In the genomic region with DNA sequence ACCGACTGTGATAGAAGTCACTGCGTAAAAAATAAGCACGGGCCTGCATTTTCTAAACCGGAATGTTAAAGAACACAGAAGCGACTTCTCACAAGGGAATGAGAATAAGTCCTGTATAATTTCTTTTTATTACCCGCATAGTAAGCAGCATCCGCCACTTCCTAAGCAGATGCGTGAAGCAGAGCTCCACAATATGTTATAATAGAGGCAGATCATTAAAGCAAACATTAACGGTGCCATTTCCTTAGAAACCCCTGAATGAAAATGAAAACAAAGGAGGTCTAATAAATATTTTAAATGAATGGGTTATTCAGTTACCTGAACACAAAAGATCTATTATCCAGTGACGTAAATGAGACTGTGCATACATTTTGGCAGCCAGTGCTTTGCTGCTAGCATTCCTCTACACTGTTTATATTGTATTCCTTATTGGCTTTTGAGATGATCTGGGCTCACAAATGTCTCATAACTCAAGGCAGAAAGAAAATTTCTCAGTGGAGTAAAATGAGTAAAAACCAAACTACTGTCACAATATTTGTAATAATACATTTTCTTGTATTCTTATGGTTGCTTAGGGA, we compare ENCODE assay signal across 18 mouse cellular contexts.
DNase-seq lines count a peak whose midpoint lies in the region; ATAC-seq and TF ChIP-seq lines count a peak whose summit lies in the region.
"Had no signal": no experiment of that assay in that cellular context is flagged by ENCODE, and none has a peak within 500 bp of the region (broad histone marks: within the 10 kb centered on the region; RNA-seq: fewer than 3 reads in every experiment).

No protein-coding gene starts in this region.

- no peak for TF ChIP-seq CTCF in brain, embryonic 14.5 days (IDR thresholded peaks at IDR 0.05; ENCODE audit: borderline replicate concordance, extremely low read depth, insufficient read depth, insufficient read length)

- no peaks in the 10 kb centered on the region for H3K36me3 ChIP-seq in hindbrain, embryonic 13.5 days
- no peaks in the 10 kb centered on the region for H3K36me3 ChIP-seq in midbrain, embryonic 14.5 days (ENCODE audit: control insufficient read depth, insufficient read depth, low read length)
- no peaks in the 10 kb centered on the region for H3K36me3 ChIP-seq in kidney, embryonic 15.5 days
- H3K36me3 ChIP-seq: liver, embryonic 12.5 days; lung, embryonic 15.5 days; stomach, embryonic 15.5 days had no signal

- H3K27me3 ChIP-seq in hindbrain, embryonic 13.5 days = no peaks in the 10 kb centered on the region
- no peaks in the 10 kb centered on the region for H3K27me3 ChIP-seq in midbrain, embryonic 14.5 days (ENCODE audit: control insufficient read depth, insufficient read depth, low read length)
- no peaks in the 10 kb centered on the region for H3K27me3 ChIP-seq in kidney, embryonic 15.5 days
- H3K27me3 ChIP-seq: liver, embryonic 12.5 days; lung, embryonic 15.5 days; stomach, embryonic 15.5 days had no signal

- peak overlapping the region; percentile 6 for H3K4me3 ChIP-seq in hindbrain, embryonic 13.5 days
- 0 out of 2 replicates have a peak overlapping the region, but pooled peaks have one; percentile 0 for H3K4me3 ChIP-seq in midbrain, embryonic 14.5 days (replicated peaks; ENCODE audit: low read depth, low read length)
- H3K4me3 ChIP-seq in kidney, embryonic 15.5 days (replicated peaks) = no peak overlapping the region
- H3K4me3 ChIP-seq: liver, embryonic 12.5 days; lung, embryonic 15.5 days; stomach, embryonic 15.5 days had no signal

- H3K27ac ChIP-seq in hindbrain, embryonic 13.5 days = peak overlapping the region; percentile 73
- H3K27ac ChIP-seq in midbrain, embryonic 14.5 days (replicated peaks; ENCODE audit: low read depth, low read length) = no peak overlapping the region
- H3K27ac ChIP-seq in kidney, embryonic 15.5 days = no peak overlapping the region
- H3K27ac ChIP-seq: kidney, postnatal 0 days; liver, embryonic 12.5 days; lung, embryonic 15.5 days; stomach, embryonic 15.5 days had no signal

- 0 out of 2 replicates have a peak, but pooled peaks cover 5% of the 10 kb centered on the region for H3K4me1 ChIP-seq in hindbrain, embryonic 13.5 days (replicated peaks)
- no peaks in the 10 kb centered on the region for H3K4me1 ChIP-seq in midbrain, embryonic 14.5 days (ENCODE audit: control insufficient read depth, insufficient read depth, low read length)
- no peaks in the 10 kb centered on the region for H3K4me1 ChIP-seq in kidney, embryonic 15.5 days
- H3K4me1 ChIP-seq: liver, embryonic 12.5 days; lung, embryonic 15.5 days; stomach, embryonic 15.5 days had no signal

- peak; percentile 74 for ATAC-seq in hindbrain, embryonic 13.5 days (ENCODE audit: low FRiP score)
- ATAC-seq in midbrain, embryonic 14.5 days (ENCODE audit: low FRiP score, low TSS enrichment) = peak; percentile 48; the same call in 1 of the 2 replicates
- no peak for ATAC-seq in kidney, embryonic 15.5 days (replicated peaks; ENCODE audit: low FRiP score)
- ATAC-seq: liver, embryonic 12.5 days had no signal

- peak overlapping the region; percentile 40 for H3K4me2 ChIP-seq in hindbrain, embryonic 13.5 days
- H3K4me2 ChIP-seq in midbrain, embryonic 14.5 days (ENCODE audit: low read length) = peak overlapping the region; percentile 33
- no peak overlapping the region for H3K4me2 ChIP-seq in kidney, embryonic 15.5 days
- H3K4me2 ChIP-seq: liver, embryonic 12.5 days; lung, embryonic 15.5 days; stomach, embryonic 15.5 days had no signal

- intact Hi-C loops in left cerebral cortex, postnatal 25 days (cut with DNase I) = no loop called here

- WGBS in hindbrain, embryonic 13.5 days = 25% methylated on average over 10 of the region's 10 CpGs
- WGBS in midbrain, embryonic 14.5 days = 29% methylated on average over 10 of the region's 10 CpGs
- WGBS in kidney, embryonic 15.5 days = 76% methylated on average over 10 of the region's 10 CpGs

- DNase-seq in embryo, embryonic 11 days = peak; percentile 2
- DNase-seq in embryo, embryonic 10 days (ENCODE audit: low spot score) = no peak
- peak; percentile 62 for DNase-seq in brain, embryonic 14.5 days (ENCODE audit: low read depth)
- peak; percentile 50 for DNase-seq in midbrain, embryonic 14.5 days
- no peak for DNase-seq in left cerebral cortex, postnatal 25 days (ENCODE audit: low spot score in 2 of 2)
- no peak for DNase-seq in testis, postnatal 14 days (ENCODE audit: low spot score)
- DNase-seq: adrenal gland, postnatal 14 days; cerebellum, postnatal 10 days; heart, adult 18-20 months; right cerebral cortex, adult 18-20 months; spleen, adult 18-20 months; thymus, postnatal 36 days had no signal

- no peak overlapping the region for H3K9ac ChIP-seq in hindbrain, embryonic 13.5 days
- peak overlapping the region; percentile 24; the same call in 1 of the 2 replicates for H3K9ac ChIP-seq in midbrain, embryonic 14.5 days (replicated peaks; ENCODE audit: low read length)
- H3K9ac ChIP-seq in kidney, embryonic 15.5 days = no peak overlapping the region
- H3K9ac ChIP-seq: liver, embryonic 12.5 days; lung, embryonic 15.5 days; stomach, embryonic 15.5 days had no signal

- TF ChIP-seq POLR2A in brain, embryonic 14.5 days (IDR thresholded peaks at IDR 0.05; ENCODE audit: borderline replicate concordance, extremely low read depth, insufficient read depth, insufficient read length, poor library complexity, severe bottlenecking) = no peak

- peaks cover 9% of the 10 kb centered on the region; the same call in 1 of the 2 replicates for H3K9me3 ChIP-seq in hindbrain, embryonic 13.5 days
- H3K9me3 ChIP-seq in midbrain, embryonic 14.5 days (ENCODE audit: control insufficient read depth, low read length) = peaks cover 5% of the 10 kb centered on the region; the same call in 1 of the 2 replicates
- 0 out of 2 replicates have a peak, but pooled peaks cover 5% of the 10 kb centered on the region for H3K9me3 ChIP-seq in kidney, embryonic 15.5 days (replicated peaks)
- H3K9me3 ChIP-seq: lung, embryonic 15.5 days; stomach, embryonic 15.5 days had no signal

Comparison
In these comparisons a context has a peak if more than half of its experiments do, and no peak if none do; other contexts are left out.
1. DNase-seq: peak in embryo, embryonic 11 days (single experiment), brain, embryonic 14.5 days (single experiment) and midbrain, embryonic 14.5 days (single experiment); none in embryo, embryonic 10 days (single experiment), left cerebral cortex, postnatal 25 days (0 of 2) and testis, postnatal 14 days (single experiment).